Mouse (Mus musculus) midbrain, embryonic 10.5 days (tissue): ENCODE results near the gene Pak1. TPM values are rescaled to one million over a fixed set of nuclear protein-coding genes. Genes with fewer than 3 reads are reported as not detected.

ENCODE experiments used
- DNase-seq: peaks from one replicate; pipeline ENCODE4 v3.0.0-alpha.2; 2017; ENCODE audit warnings: low spot score
- H3K27ac ChIP-seq: fragments of 300-500 bp; sonication (generic); replicated peaks from 2 replicates; pipeline ENCODE4 v1.5.1; 2016; ENCODE audit warnings: mild to moderate bottlenecking
- H3K27me3 ChIP-seq: fragments of 300-500 bp; sonication (generic); 2 replicates; pipeline ENCODE4 v1.6.1; 2016; ENCODE audit warnings: low read depth, mild to moderate bottlenecking; ENCODE audit not compliant: poor library complexity, severe bottlenecking
- H3K36me3 ChIP-seq: fragments of 300-500 bp; sonication (generic); 2 replicates; pipeline ENCODE4 v1.6.1; 2016; ENCODE audit warnings: mild to moderate bottlenecking, moderate library complexity
- H3K4me1 ChIP-seq: fragments of 300-500 bp; sonication (generic); 2 replicates; pipeline ENCODE4 v1.6.1; 2016
- H3K4me3 ChIP-seq: fragments of 300-500 bp; sonication (generic); 2 replicates; pipeline ENCODE4 v1.5.1; 2016; ENCODE audit warnings: mild to moderate bottlenecking, moderate library complexity
- H3K9me3 ChIP-seq: fragments of 300-500 bp; sonication (generic); replicated peaks from 2 replicates; pipeline ENCODE4 v1.6.1; 2016; ENCODE audit warnings: mild to moderate bottlenecking
- WGBS: fragments of 180-500 bp; shearing (Covaris S2); methylation state at CpG from one replicate; pipeline ENCODE4 v1.1.7; 2016; 5-methylcytosine and 5-hydroxymethylcytosine counted together
- polyA plus RNA-seq: library from polyadenylated mRNA; unstranded; fragments of >200 nt; fragmentation: Nextera tagmentation; extraction: Ambion mirVana; gene quantifications from 2 replicates; pipeline ENCODE4 v1.2.1, GENCODE M21; 2016

The Pak1 gene
- polyA plus RNA-seq, 1 experiment from 2014 or later: 70.4 TPM

DNA sequence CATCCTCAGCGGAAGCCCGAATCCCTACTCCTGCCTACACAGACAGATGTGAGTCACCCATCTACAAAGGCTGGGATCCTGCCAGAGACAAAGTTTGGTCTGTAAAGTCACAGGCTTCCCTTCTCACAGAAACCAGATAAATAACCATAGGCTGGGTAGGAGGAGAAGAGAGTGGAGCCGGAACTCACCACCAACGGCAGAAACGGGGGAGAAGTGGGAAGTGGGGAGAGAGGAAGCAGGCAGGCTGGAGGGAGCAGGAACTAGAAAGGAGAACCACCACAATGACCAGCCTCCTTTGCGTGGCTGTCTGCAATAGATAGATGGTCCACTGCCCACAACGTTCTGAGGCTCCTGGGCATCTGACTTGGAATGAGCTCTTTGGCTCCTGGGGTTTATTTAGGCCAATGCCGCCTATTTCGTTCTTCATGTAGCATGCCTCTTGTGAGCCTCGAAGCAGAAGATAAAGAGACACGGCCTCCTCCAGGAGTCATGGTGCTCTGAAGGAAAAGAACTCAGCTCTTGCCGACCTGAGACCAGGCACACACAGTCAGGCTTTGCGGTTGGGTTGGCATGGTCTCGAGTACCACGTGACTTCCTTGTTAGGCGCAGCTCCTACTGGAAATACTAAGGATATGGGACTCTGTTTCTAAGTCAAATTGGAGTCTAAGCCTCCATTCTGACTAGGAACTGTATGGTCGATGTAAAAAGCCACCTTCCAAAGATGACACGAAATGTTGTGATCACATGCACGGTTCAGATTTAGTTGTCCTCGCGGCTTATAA lies 23.0 kb upstream of the Pak1 start:
- Histone ChIP-seq H3K27ac (no peak overlapping the region), H3K4me1 (no peaks in the 10 kb centered on the region), H3K27me3 (no peaks in the 10 kb centered on the region), H3K9me3 (no peaks in the 10 kb centered on the region), H3K36me3 (no peaks in the 10 kb centered on the region), H3K4me3 (no peak overlapping the region)
- no peak for DNase-seq
- WGBS: 91% methylated on average over 21 of the region's 21 CpGs

DNA sequence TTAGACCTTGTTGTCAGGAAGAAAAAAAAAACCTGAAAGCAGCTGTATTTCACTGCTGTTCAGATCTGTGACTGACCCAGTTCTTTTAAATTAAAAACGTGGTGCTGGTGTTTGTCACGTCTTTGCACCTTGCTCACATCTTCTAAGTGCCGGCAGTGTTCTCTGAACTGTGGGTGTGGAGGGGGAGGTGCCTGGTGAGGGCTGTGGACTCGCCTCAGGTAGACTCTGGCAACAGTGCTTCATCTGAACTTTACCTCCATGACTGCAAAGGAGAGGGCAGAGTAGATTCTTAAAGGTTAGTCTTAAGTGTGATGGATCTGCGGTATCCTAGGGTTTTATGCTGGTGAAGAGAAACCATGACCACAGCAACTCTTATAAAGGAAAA lies 22.4 kb upstream of the Pak1 start:
- Histone ChIP-seq H3K9me3 (no peaks in the 10 kb centered on the region), H3K27ac (no peak overlapping the region), H3K4me1 (no peaks in the 10 kb centered on the region), H3K4me3 (no peak overlapping the region), H3K27me3 (no peaks in the 10 kb centered on the region), H3K36me3 (no peaks in the 10 kb centered on the region)
- no peak for DNase-seq
- WGBS: 86% methylated on average over 5 of the region's 5 CpGs

DNA sequence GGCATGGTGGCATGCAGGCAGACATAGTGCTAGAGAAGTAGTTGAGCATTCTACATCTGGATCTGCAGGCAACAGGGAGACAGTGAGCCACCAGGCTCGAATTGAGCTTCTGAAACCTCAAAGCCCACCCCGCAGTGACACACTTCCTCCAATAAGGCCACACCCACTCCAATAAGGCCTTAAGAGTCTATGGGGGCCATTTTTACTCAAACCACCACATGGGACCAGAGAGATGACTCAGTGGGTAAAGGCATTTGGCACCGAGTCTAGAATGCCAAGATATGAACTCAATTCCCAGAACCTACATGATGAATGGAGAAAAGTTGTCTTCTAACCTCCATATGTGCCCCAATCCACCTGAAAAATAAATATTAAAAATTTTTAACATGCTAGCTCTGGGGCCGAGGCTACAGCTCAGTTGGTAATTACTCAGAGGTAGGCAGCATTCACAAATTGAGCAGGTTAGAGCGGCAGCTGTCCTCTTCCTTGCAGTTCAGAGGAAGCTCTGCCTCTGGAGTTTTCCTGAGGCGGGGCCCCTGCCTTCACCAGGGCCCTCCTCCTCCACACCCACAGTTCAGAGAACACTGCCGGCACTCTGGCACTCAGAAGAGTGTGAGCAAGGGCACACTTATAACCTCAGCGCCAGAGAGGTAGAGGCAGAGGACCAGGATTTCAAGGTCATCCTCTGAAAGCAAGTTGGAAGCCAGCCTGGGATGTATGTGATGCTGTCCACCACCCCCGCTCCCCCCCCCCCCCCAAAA lies 21.8 kb upstream of the Pak1 start:
- Histone ChIP-seq H3K27me3 (no peaks in the 10 kb centered on the region), H3K4me1 (no peaks in the 10 kb centered on the region), H3K27ac (no peak overlapping the region), H3K36me3 (no peaks in the 10 kb centered on the region), H3K9me3 (no peaks in the 10 kb centered on the region), H3K4me3 (no peak overlapping the region)
- 84% methylated on average over 9 of the region's 9 CpGs for WGBS
- no peak for DNase-seq

DNA sequence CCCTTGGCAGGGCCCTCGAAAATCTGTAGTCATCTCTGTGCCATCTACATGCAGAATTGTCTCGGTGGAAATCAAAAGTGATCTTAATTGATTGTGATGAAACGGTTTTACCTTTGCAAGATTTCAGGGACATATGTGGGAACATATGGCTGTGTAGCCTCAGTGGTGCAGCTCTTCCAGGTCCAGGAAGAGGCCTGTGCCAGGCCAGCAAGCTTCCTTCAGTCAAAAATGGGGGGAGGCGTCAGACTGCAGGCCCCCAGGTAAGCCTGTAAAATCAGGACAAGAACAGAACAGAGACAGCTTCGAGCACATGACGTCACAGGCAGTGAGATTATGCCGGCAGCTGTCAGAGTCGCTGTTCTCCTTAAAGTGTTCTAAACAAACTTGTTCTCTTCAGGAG lies 20.5 kb upstream of the Pak1 start:
- no peaks in the 10 kb centered on the region for H3K4me1 ChIP-seq
- WGBS: 86% methylated on average over 8 of the region's 8 CpGs
- H3K27me3 ChIP-seq: no peaks in the 10 kb centered on the region
- H3K36me3 ChIP-seq: no peaks in the 10 kb centered on the region
- no peaks in the 10 kb centered on the region for H3K9me3 ChIP-seq
- no peak for DNase-seq
- H3K4me3 ChIP-seq: no peak overlapping the region
- no peak overlapping the region for H3K27ac ChIP-seq

DNA sequence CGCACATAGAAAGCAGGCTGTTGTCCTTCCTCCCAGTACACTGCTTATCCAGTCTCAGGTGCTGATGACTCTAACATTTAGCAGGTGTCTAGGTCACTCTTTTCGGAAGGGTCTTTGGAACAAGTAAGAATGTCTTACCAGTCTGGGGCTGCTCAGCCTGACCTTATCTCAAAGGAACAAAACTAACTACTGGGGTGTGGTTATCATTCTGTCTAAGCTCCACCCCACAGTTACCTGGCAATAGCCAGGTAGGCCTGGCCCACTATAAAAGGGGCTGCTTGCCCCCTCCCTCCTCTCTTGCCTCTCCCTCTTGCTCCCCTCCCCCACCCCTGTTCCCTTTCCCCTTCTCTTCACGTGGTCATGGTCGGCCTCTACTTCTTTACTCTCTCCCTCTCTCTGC lies 19.3 kb upstream of the Pak1 start:
- WGBS: 85% methylated on average over 4 of the region's 4 CpGs
- H3K36me3 ChIP-seq: no peaks in the 10 kb centered on the region
- no peak overlapping the region for H3K27ac ChIP-seq
- no peaks in the 10 kb centered on the region for H3K4me1 ChIP-seq
- no peak for DNase-seq
- no peaks in the 10 kb centered on the region for H3K27me3 ChIP-seq
- H3K4me3 ChIP-seq: no peak overlapping the region
- H3K9me3 ChIP-seq: no peaks in the 10 kb centered on the region

DNA sequence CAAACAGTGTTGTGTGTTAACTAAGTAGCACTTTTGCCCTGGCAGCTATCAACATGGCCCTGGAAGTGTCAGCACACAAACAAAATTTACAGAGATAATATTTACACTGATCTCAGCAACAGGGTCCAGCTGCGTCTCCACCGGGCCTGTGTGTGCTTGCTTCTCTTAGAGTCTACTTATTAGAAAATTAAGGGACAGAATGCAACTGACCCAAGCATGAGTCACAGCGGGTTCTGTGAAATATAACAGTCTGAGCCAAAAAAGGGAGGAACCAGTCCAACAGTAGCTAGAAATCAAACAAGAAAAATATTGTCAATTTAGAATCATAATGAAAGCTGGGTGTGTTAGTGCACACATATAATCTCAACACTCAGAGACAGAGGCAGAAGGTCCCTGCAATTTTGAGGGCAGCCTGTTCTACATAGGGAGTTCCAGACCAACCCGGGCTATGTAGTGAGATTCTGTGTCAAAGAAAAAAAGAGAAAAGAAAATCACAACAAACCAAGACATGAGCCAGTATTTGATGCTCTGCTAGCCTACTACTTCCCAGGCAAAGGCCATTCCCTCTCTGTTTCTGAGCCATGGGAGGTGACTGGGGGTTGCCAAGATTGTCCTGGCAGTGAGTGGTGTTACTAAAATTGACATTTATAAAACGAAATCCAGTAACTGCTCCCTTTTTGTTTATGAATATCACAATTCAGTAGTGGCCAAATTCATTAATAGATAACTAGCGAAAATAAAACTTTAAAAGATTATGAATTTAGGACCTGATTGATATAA lies 17.3 kb upstream of the Pak1 start:
- Histone ChIP-seq H3K27me3 (no peaks in the 10 kb centered on the region), H3K36me3 (no peaks in the 10 kb centered on the region), H3K27ac (no peak overlapping the region), H3K9me3 (no peaks in the 10 kb centered on the region), H3K4me1 (peaks cover 8% of the 10 kb centered on the region), H3K4me3 (no peak overlapping the region)
- DNase-seq: no peak
- WGBS: 86% methylated on average over 6 of the region's 6 CpGs

DNA sequence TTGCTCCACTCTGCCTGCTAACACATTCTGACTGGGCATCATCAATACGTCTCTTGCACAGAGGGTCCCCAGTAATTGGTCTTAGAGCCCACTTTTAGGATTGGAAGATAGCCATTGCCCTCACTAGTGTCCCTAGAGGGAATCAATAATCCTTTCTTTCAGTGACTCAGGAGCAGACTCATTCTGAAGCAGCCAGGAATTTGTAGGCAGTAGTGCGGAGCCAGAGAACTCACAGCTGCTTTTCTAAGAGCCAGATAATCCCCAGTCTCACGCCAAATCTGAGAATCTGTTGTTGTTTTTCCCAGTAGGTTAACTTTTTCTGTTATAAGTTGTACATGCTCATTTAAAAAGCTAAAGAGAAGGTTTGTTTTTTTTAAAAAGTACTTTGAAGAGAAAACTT lies 13.0 kb upstream of the Pak1 start:
- DNase-seq: no peak
- no peaks in the 10 kb centered on the region for H3K27me3 ChIP-seq
- WGBS: 15% methylated on average over 3 of the region's 3 CpGs

DNA sequence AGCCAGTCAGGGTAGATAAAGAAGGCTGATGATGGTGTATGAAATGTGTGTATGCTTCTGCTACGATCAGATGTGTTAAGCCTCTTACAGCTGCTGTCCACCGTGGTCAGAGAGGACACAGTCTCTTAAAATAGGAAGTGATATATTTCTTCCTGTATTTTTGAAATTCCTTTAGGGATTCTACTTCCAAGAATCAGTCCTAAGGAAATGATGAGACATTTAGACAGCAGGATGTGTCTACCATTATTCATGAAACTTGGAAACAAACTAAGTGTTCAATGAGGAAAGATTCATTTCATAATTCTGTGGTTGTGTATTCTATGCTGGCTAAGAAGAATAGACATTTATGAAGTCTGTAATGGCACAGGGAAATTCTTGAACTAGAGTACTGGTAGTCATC lies 12.4 kb upstream of the Pak1 start:
- no peaks in the 10 kb centered on the region for H3K36me3 ChIP-seq
- H3K27me3 ChIP-seq: no peaks in the 10 kb centered on the region
- no peak overlapping the region for H3K4me3 ChIP-seq
- peaks cover 8% of the 10 kb centered on the region for H3K4me1 ChIP-seq
- H3K9me3 ChIP-seq: no peaks in the 10 kb centered on the region
- no peak for DNase-seq
- 82% methylated on average over 2 of the region's 2 CpGs for WGBS
- H3K27ac ChIP-seq: no peak overlapping the region

More for the DNA sequence above, 13.0 kb upstream of the Pak1 start:
- no peak overlapping the region for H3K4me3 ChIP-seq
- H3K36me3 ChIP-seq: no peaks in the 10 kb centered on the region
- no peaks in the 10 kb centered on the region for H3K9me3 ChIP-seq
- no peak overlapping the region for H3K27ac ChIP-seq
- peaks cover 8% of the 10 kb centered on the region for H3K4me1 ChIP-seq

DNA sequence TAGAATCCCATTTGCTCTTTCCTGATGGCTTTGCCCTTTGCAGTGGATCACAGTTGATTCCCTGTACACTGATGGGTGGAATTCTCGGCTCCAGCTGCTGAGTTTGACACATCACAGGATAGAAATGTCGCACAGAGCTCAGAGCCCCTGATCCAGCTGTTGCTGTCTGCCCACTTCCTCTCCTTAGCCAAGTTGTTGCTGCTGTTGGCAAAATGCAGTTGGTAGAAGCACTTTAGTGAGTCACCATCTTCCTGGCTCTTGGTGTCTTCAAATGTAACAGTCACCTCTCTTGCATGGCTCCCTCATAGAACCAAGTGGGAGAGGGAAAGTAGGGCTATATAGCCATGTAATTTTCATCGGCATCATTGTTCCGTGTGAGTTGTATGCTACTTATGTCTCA lies 11.2 kb upstream of the Pak1 start:
- no peaks in the 10 kb centered on the region for H3K9me3 ChIP-seq
- H3K36me3 ChIP-seq: no peaks in the 10 kb centered on the region
- peaks cover 8% of the 10 kb centered on the region for H3K4me1 ChIP-seq
- H3K4me3 ChIP-seq: no peak overlapping the region
- H3K27ac ChIP-seq: no peak overlapping the region
- no peaks in the 10 kb centered on the region for H3K27me3 ChIP-seq
- WGBS: 91% methylated on average over 4 of the region's 4 CpGs
- no peak for DNase-seq

DNA sequence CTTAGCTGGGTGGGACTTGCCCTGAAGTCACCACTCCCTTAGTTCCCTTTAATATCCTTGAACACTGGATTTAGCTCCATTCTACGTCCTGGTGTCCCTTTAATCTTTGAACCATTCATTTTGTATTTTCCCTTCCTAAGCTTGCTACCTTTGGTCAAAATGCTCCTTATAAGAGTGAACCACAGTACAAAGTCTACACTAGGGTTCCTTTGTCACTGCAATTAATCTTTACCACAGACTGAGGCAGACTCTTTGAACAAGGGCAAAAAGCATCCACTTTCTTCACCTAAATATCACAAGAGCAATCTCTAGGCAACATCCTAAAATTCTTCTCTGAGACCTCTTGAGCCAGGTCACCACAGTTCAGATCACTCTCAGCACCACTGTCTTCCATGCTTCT lies 8.1 kb upstream of the Pak1 start:
- Histone ChIP-seq H3K27ac (no peak overlapping the region), H3K27me3 (peaks cover 4% of the 10 kb centered on the region; the same call in 1 of the 2 replicates), H3K9me3 (no peaks in the 10 kb centered on the region), H3K4me3 (no peak overlapping the region), H3K4me1 (peaks cover 6% of the 10 kb centered on the region), H3K36me3 (no peaks in the 10 kb centered on the region)
- WGBS: 87% methylated on average over 1 of the region's 1 CpGs
- DNase-seq: no peak

DNA sequence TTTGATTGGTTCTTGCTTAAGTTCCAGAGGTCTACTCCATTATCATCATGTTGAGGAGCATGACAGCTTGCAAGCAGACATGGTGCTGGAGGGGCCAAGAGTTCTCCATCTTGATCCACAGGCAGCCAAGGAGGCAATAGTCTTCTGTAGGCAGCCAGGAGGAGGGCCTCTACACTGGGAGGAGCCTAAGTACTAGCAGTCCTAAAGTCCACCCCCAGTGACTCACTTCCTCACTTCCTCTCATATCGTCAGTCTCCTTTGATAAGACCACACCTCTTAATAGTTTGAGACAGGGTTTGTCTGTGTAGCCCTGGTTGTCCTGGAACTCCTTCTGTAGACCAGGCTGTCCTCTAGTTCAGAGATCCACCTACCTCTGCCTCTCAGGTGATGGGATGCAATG lies 7.5 kb upstream of the Pak1 start:
- Histone ChIP-seq H3K27ac (no peak overlapping the region), H3K4me1 (no peaks in the 10 kb centered on the region; the same call in 1 of the 2 replicates), H3K27me3 (peaks cover 4% of the 10 kb centered on the region; the same call in 1 of the 2 replicates), H3K4me3 (no peak overlapping the region), H3K9me3 (no peaks in the 10 kb centered on the region), H3K36me3 (no peaks in the 10 kb centered on the region)
- DNase-seq: no peak
- 90% methylated on average over 1 of the region's 1 CpGs for WGBS

DNA sequence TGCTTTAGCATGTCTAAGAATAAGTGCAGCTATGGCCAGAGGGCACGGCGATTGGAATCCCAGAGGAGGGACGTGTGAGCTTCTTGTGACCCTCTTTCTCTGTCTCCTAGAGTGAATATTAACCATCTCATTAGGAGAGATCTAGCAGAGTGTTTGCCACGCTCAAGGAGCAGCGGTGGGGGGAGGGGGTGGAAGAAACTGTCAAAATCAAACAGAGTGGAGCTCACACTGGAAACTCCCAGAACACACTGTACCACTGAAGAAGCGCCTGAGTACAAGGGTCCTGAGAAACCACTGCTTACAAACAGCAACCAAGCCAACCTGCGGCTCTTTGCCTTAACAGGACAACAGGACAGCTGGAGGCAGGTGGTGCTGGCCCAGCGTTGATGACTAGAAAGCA lies 6.8 kb upstream of the Pak1 start:
- DNase-seq: no peak
- no peaks in the 10 kb centered on the region for H3K4me1 ChIP-seq
- no peaks in the 10 kb centered on the region for H3K36me3 ChIP-seq
- no peak overlapping the region for H3K27ac ChIP-seq
- H3K27me3 ChIP-seq: peaks cover 9% of the 10 kb centered on the region; the same call in 1 of the 2 replicates
- H3K4me3 ChIP-seq: no peak overlapping the region
- no peaks in the 10 kb centered on the region for H3K9me3 ChIP-seq
- WGBS: 82% methylated on average over 8 of the region's 8 CpGs
